Mouse (Mus musculus) testis, adult 2 months (tissue): ENCODE data around the gene Nmt1.

Experiments used
- CTCF ChIP-seq: fragments of 200-500 bp; IDR thresholded peaks from 2 replicates; pipeline ENCODE4 v1.5.1; 2012; ENCODE audit warnings: low read depth, mild to moderate bottlenecking, inconsistent platforms, low read length, moderate library complexity; ENCODE audit not compliant: control insufficient read depth, insufficient read depth, insufficient replicate concordance
- POLR2A ChIP-seq: fragments of 200-500 bp; IDR thresholded peaks from 2 replicates; pipeline ENCODE4 v1.6.1; 2012; ENCODE audit warnings: low read depth, mild to moderate bottlenecking, inconsistent platforms, low read length, moderate library complexity; ENCODE audit not compliant: control insufficient read depth

DNA sequence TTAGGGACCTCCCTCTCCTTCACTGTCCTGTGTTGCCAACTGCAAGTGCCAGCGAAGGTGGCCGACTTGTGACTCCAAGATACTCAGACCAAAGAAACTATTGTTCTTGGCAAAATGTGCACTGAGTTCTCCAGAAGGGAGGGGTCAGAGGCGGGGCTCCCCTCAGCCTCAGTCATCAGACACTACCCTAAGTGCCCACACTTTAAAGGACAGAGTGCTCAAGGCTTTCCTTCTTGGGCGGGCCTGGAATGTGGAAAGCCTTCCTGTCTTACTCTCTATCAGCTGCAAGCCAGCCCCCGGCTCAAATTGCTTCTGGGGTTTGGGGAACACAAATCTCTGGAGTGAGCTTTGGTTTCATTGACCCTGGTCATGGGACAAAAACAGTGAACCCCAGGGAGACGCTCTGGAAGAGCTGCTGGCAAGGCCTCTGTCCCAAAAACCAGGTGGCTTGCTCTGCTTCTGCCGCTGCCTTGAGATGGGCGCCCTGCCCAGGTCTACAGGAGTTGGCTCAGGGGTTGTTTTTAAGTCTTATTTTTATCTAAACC is 39.5 kb downstream of the Nmt1 start:
- no peak for TF ChIP-seq POLR2A
- TF ChIP-seq CTCF = no peak
